Mouse (Mus musculus) cerebellum, postnatal 4 days (tissue): ENCODE data around the gene Rbbp7.

ENCODE experiments used
- DNase-seq, 2 experiments: peaks; one replicate each; pipeline ENCODE4 v3.0.0; 2022; ENCODE audit warnings: low spot score in 2 of 2, mixed read lengths in 1 of 2

Rbbp7 gene

GRCm38 (mm10) chrX:162828016-162828415, 67.8 kb downstream of the Rbbp7 start:
- DNase-seq: no peak
